Mouse (Mus musculus) B cell, adult 2 months (primary cell): Measurements from ENCODE around the gene Rbfox2.

Experiments used
- DNase-seq, 2 experiments: peaks; one replicate each; pipeline ENCODE4 v3.0.0; 2022

Gene Rbfox2

DNA sequence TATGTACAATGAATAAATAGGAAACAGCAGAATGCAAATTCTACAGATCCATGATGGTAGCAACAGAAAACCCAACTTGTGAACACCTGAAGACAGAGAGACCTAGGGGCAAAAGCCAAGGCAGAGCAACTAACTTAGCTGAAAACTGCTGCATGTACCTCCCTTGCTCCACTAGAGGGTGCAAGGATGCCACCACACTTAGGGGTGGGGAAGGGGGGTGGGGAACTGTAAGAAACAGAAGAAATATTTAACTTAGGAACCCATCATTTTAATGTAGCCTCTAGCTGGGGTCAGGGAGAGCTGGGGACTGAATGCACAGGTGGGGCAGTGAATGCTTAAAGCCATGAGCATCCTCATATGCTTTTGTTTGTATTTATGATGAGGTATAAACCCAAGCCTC lies 81.5 kb downstream of the Rbfox2 start:
- DNase-seq = peak in 1 of 2 experiments; percentile 2

DNA sequence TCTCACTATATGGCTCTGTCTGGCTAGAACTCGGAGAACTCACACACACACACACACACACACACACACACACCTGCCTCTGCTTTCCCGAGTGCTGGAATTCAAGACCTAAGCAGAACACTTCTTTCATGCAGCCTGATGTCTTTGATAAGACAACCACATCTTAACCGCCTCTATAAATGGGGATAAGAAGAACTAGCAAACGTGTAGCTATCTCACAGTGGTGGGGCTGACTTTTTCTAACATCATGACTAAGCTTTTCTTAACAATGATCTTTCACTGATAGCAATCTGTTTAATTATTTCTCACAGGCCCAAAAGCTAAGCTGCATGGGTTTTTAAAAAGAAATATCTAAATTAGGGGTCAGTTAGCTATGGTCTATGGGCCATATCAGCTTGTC lies 86.0 kb downstream of the Rbfox2 start:
- no peak for DNase-seq

DNA sequence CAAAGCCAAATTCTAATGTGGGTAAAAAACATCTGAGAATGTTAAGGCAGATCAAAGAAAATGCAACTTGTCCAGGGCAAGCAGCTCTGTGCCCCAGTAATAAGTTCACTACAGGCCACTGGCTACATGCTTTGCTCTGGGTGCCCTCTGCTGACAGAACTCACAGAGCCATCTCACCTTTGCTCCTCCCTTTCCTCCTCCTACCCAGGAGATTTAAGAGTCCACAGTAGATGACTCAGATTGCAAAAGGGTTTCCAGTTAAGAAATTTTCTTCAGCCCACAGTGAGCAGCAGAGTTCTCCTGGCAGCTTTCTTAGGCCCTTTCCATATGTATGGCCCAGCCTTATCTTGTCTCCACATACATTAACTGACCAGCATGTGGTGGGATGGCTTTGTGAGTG lies 86.7 kb downstream of the Rbfox2 start:
- no peak for DNase-seq

DNA sequence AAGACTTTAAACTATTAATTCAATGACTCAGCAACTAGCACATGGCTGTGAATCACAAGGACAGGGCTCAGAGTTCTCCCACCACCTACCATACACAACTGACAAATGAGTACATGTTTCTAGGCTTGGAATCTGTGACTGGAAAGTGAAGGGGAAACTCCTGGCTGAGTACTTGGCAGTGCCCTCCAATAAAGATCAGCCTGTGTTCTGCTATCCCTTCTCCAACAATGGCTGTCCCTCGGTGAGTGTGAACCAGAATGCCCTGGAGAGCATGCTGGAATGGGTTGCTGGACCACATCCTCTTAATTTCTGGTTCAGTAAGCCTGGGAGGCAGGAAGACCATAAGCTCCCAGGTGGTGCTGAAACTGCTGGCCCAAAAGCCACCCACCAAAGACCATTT lies 87.2 kb downstream of the Rbfox2 start:
- DNase-seq = no peak

DNA sequence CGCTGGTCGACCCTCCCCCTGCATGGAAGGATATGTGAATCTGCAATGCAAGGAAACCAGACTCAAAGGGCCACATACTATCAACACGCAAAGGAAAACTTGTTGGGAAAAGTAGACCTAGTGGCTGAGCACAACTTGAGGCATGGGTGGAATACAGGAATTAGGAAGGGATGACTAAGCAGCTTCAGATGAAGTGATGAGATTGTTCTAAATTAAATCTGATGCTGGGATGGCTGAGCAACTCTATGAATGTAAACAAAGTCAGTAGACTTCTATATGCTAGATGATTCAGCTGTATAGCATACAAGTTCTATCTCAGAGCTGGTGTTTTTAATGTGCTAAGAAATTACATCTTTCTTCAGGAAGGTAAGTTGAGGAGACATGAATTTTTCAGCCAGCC lies 88.8 kb downstream of the Rbfox2 start:
- DNase-seq = no peak

DNA sequence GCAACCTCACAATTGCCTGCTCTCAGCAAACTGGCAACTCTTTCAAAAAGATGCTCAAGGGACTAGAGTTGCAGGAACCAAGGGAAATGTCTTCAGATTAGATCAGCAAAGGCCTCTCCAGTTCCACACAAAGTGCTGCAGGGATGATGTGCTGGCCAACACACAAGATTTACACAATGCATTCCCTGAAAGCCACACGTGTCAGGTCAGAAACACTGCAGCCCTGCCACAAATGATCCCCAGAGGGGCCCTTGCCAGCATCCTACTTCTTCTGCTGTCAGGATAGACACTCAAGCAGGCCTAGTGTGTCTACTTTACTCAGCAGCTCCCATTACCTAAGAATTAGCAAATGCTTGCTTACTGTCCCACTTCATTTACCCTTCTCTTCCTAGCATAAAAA lies 89.3 kb downstream of the Rbfox2 start:
- DNase-seq = no peak

DNA sequence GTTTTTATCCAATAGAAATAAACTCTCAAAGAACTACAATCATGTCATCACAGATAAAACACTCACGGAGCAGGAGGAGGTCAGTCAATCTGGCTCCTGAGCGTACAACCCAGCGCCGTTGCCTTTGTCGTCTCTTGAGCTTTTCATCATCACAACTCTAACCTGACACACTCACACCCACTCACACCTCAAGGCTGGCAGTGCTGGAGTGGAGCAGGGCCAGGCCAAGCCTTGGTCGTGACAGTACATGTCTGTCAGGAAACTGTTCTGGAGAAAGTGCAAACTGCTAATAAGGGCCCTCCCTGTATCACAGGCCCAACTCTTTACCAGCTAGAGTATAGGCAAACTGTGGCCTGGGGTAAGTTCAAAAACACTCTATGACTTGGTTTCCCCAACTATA lies 90.1 kb downstream of the Rbfox2 start:
- no peak for DNase-seq

DNA sequence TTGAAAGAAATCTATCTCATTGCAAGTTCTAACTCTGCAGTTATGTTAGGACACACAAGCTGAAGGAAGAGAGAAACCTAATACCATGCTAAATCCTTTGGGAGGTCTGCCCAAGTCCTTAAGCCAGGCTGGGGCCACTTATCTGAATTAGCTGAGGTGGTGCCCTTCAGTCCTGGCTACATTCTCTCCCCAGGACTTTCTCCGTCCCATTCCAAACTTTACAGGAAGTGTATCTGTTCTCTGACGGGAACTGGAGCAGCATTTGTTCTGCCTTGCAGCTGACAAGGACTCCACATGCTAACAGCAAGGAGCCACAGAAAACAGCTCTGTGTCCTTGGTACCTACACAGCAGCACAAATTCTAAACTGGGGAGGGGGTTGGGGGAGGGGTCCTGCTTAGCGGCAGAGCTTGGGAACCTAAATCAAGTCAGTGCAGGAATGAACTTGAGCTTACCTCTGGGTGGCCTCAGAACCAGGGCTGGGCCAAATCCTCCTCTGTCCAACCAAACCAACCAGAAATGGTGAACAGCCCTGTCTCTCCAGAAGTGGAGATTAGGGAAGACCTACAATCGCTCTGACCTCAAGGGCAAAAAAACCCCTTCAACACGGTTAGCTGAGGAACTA lies 91.5 kb downstream of the Rbfox2 start:
- DNase-seq = no peak

DNA sequence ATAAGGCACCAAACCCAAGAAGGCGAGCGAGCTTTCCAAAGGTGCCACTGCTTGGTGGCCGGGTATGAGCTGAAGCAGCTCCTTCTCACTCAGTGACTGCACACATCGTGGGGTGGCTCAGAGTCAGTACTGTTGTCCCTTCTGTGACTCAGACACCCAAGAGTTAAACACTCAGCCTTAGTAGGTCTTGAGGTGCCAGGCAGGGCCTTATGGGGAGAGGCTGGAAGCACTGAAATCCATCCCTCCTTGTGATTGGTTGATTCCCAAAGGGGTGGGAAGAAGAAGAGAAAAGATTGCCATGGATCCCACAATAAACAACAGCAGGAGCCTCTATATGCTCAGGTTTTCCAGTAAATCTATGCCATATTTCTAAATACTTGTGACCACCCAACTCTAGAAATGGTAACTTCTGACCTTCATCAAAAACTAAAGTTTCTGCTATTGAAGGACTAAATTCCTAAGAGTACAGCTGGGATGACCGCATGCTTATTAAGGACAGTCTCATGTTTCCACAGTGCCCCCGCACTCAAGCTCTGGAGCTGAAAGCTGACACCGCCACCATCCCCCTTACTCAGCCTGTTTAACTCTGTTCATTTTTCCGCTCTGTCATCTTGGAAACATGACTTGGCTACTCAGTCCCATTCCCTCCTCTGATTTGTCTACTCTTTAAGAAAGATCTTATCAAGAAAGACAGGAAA lies 92.2 kb downstream of the Rbfox2 start:
- DNase-seq = no peak

DNA sequence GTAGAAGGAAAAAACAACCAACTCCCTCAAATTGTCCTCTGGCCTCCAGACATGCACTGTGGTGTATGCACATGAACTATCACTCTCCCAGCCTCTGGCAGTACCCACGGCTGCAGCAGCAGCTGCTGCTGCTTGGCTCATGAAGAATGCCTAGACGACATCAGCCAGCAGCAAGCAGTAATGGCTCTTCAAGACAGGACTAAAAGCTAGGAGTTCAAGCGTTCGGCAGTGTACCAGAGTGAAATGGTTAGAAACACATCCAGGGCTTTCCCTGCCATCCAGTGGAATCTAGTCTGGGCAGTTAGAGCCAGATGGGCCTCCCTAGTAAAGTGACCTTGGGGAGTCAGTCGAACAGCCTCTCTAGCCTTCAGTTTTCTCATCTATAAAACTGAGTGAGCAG lies 93.0 kb downstream of the Rbfox2 start:
- no peak for DNase-seq

DNA sequence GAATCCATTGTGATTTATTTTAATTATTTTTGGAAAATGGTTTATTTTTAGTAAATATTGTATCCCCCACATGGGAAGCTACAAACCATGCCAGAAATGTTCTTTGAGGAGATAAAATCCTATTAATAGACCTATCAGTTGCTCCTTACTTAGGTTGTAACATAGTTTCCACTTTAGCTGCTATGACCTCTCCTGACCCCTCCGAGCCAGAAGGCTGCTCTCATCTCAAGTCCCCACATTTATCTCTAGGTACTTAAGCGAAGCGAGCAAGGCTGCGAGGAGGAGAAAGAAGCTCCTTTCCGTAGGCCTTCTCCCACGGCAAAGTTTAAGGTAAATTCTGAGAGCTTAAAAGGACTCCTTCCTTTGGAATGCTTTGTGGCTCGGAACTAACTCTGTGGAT lies 94.0 kb downstream of the Rbfox2 start:
- no peak for DNase-seq

DNA sequence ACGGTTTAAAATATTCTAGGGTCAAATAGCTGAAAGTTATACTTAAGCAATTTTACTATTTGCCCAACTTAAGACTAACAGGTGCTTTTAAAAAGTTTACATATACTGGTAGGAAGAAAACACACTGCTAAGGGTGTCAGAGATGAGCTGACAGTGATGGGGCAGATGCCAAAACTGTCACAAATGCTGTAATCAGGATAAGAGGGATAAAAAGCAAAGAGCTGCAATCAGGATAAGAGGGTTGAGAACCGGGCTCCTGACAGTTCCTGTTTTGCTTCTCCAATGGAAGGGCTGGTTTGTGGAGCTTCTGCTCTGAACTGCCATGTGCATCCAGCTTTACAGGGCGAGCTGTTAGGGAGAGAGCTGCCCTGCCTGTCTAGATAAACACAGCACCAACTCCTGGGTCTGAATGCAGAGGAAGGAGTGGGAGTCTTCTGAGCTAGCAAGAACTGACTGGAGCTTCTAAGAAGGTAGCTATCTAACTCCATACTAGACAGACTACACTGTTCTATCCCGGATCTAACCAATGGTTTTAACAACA lies 94.5 kb downstream of the Rbfox2 start:
- no peak for DNase-seq

DNA sequence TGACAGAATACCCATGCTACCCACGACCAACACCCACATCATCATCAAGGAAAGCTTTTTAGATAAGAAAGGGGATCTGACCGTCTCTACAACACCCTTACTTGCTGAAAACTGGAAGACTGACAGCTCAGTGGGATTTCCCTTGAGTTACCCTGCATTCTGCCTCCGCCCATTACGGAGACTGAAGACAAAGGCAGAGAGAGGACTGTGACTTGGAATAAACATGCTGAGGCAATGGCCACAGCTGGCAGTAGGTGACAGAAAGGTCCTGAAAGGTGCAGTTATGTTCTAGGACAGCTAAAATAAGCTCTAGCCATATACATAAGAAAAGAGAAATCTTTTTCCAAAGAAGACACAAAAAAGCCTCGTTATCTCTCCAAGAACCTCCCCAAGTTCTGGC lies 99.8 kb downstream of the Rbfox2 start:
- DNase-seq = no peak

DNA sequence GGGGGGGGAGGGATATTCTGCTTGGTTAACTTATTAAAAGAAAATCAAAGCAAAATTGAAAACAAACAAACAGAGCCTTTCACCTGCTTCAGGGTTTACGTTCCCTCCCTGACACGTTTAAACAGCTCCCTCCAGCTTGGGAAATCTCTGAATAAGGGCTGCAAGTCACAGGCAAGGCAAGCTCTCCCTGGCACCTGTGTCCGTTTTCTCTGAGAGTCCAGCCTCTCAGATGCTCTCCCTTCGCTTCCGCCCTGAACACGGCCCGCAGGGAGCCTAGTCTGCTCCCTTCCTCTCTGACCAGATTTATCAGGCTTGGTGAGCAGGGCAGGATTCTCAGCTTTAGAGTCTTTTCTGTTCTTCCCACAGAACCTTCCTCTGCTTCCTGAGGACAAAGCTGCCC lies 101.9 kb downstream of the Rbfox2 start:
- no peak for DNase-seq

DNA sequence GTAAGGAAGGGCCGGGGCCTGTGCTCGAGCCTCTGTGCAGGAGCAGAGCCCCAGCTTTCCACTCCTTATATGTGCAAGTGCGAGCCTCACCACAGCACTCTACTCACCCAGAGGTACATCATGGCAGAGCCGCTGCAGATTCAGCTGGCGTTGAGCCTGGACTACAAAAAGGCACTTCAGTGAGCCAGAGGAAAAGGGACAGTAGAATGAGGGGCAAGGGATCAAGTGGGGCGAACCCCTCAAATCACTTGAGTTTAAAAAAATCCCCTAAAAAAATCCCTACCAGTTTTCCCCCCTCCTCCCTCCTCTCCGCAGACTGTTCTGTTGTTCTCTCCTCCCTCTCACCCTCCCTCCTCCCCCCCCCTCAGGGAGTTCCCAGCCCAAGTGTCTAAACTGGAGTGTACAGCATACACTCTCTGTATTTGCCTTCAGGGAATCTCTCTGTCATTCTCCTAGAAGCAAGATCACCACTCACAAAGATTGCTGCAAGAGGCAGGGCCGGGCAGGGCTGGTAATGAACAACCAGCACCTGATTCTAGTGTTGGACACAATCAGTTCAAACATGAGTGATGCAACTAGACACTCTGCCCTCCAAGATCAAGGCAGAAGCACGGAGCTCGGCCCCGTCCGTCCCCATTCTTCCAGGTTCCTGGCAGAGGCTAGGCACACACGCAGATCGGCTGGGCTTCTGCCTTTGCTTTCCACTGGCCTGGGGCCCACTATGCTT lies 103.4 kb downstream of the Rbfox2 start:
- DNase-seq = no peak

DNA sequence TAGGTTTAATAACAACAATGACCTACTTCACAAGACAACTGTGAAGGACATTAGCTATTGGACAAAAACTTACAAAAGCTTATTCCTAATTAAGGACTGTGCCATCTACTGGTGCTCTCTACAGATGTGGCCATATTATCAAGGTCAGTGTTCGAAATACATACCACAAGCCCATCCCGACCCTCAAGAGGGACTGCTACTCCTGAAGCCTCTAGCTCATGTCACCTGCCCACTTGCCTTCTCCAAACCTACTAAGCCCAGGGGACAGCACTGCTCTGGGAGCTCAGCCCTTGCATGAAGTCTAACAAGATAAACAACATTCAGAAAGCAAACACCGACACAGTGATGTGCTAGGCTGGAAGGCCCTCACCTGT lies 103.9 kb downstream of the Rbfox2 start:
- no peak for DNase-seq

DNA sequence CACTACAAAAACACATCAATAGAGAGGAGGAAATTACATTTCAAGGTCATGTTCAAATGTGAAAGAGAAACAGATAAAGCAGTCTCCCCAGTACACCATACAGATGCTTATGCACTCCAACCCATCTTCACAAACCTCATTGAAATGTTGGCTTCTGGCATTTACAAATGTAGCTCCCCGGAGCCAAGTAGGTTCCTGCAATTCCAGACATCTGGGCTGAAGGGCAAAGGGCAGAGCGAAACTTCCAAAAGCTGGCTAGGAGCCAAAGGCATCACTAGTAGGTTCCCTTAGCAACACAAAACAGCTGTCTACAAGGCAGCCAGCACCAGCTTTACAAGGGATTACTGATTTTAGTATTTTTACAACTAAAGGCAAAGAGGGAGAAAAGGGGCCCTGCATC lies 104.6 kb downstream of the Rbfox2 start:
- no peak for DNase-seq

DNA sequence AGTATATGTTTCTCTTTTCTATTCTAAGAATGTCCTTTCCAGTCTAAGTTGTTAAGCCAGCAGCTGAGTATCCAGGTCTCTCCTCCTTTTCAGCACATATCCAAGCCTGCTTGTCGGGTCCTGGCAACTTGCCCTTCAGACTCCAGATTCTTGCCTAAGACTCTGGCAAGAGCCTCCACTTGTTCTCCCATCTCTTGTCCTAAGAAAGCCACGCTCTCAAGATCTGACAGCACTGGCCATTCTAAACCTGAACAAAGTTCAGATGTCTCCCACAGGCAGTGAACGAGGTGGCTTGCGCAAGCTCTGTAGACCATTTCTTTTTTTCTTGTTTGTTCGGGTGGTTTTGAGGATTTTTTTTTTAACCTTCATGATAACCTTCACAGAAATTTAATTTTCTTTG lies 110.0 kb downstream of the Rbfox2 start:
- DNase-seq = no peak

DNA sequence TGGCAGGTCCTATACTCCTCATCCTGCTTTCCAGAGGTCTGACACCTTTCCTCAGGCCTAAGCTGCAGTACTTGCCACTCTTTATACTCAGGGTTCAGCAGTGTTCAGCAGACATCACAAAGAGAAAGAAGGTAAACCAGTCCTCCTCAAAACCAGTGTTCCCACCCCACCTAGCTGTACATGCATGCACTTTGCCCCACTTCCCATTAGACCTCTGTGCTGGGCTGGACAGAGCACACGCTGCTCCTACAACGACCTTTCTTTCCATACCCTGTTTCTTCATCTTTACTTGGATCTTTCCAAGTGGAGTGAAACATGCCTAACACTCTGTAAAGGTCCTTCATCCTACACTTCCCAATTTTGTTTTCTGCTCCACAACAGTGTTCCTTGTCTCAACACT lies 110.8 kb downstream of the Rbfox2 start:
- DNase-seq = no peak

DNA sequence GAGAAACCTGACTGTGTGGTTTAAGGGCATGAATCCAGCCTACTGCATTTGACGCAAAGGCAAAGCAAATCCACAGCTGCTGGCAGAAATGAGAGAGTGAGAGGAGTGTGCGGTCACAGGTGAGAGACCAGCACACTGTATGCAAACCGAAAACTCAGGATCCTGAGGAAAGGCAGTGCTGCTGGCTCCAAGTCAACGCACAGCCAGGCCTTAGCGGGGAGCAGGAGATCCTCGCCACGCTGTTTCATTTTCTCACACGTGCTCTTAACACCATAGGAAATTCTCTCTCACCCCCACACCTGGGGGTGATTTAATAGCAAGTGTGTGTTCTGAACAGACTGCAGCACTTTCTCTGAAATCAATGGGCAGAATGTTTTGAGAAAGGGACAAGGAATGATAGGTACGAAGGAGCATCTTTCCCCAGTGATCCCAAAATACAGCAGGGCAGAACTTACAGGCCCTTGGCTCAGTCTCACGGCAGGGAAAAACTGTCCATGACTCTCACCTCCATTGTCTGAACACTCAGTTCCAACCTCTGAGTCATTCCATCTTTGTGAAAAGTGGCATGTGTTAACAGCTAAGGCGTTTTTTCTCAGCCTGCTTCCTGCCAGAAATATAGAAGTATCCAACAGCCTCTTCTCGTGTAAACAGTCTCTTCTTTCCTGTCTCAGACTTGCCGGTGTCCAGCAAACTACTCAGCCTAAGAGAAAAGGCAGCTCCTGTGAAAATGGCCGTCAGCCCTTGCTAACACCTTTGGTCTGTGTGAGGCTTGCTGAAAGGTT lies 114.5 kb downstream of the Rbfox2 start:
- no peak for DNase-seq

DNA sequence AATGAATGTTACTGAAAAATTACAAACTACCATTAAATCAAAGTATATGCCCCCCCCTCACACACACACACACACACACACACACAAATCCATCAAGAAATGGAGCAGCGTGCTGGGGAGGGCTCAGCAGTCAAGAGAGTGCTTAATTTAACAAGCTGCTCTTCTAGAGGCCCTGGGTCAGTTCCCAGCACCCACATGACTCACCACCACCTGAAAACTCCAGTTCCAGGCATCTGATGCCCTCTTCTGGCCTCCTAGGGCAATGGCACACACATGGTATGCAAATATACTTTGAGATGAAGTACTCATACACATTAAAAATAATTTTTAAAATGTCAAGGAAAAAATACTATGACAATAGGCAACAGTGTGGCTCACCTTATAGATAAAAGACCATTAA lies 120.7 kb downstream of the Rbfox2 start:
- DNase-seq = no peak

DNA sequence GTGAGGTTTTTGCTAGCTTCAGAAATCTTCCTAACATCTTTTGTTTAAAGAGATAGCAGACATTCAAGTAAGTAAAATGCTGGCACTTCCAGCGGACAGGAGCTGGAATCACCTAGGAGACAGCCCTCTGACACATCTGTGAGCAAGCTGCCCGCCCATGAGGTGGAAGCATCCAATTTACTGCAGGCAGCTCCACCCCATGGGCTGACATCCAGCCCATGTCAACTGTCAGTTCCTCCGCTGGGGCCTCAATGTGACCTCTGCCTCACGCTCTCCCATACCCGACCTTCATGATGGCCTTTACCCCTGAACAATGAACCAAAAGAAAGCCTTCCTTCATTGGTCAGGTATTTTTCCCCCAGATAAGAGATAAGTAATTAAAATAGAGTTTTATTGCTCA lies 121.2 kb downstream of the Rbfox2 start:
- no peak for DNase-seq

DNA sequence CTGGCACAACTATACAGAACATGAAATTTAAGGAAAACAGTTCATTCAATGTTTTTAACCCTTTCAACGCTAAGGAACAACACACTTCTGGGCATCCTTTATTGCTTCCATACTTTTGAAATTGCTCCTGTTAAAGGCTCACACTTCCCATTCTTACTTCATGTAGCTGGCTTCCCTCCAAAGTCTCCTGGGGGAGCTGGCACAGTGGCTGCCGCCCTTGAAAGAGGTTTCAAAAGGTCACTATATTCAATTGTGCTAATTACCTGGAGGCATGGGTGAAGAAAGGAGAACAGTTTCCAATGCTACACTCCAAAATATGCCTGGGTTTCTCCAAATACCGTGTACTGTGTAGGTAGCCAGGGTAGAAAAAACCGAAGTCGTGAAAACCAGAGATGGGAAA lies 124.0 kb downstream of the Rbfox2 start:
- no peak for DNase-seq
